Mouse (Mus musculus) lung, postnatal 4 days (tissue): ENCODE data around the gene Olfm2.
"Not testable (repeated sequence)": the region's sequence is repeated elsewhere in the genome, so short reads cannot be mapped to it uniquely, and the experiment has no call there.

Source experiments
- DNase-seq, 2 experiments: peaks; one replicate each; pipeline ENCODE4 v3.0.0; 2021

Gene Olfm2

DNA sequence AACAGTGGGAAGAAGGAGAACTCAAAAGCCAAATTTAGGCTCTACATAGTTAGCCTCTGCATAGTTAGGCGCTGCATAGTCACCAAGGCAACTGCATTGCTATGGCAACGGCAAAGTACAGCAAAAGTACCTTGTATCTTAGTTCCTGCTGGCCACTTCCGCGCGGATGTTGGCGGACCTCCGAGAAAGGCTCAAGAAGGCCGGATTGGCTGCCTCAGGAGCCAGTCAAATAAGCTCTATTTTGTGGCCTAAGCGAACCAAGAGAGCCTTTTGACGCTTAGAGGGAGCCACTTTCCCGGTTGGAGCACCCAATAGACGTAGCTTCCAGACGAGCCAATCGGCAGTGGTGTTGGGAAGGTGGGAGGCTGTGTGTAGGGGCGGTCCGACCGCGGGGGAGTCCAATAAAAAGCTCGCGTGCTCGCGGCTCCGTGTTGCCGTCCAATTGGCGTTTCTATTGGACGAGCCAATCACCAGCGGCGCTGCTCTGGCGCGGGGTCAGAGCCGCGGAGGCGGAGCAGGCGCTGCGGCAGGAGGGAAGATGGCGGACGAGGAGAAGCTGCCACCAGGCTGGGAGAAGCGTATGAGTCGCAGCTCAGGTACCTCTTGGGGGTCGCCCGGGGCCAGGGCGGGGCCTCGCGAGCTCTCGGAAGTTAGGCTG lies 94.4 kb downstream of the Olfm2 start, which contains the start of gene Pin1:
Pin1 (plus strand) TSS at position 494 of the 658 bp plus-strand sequence.
- DNase-seq, result peak; percentile 98 to 100

DNA sequence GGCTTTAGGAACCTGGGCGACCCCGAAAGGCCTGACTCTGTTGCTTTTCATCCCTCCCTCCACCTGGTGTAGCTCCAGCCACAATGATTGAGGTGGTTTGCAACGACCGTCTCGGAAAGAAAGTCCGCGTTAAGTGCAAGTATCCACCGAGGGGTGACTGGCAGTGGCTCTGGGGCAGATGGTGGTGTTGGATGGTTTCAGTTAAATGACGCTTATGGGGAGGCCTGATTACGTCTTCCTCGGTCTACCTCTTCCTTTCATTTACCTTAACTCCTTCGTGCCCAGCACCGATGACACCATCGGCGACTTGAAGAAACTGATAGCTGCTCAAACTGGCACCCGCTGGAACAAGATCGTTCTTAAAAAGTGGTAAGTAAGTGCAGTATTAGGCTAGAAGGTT lies 101.0 kb downstream of the Olfm2 start:
- peak; percentile 13 to 22 for DNase-seq

DNA sequence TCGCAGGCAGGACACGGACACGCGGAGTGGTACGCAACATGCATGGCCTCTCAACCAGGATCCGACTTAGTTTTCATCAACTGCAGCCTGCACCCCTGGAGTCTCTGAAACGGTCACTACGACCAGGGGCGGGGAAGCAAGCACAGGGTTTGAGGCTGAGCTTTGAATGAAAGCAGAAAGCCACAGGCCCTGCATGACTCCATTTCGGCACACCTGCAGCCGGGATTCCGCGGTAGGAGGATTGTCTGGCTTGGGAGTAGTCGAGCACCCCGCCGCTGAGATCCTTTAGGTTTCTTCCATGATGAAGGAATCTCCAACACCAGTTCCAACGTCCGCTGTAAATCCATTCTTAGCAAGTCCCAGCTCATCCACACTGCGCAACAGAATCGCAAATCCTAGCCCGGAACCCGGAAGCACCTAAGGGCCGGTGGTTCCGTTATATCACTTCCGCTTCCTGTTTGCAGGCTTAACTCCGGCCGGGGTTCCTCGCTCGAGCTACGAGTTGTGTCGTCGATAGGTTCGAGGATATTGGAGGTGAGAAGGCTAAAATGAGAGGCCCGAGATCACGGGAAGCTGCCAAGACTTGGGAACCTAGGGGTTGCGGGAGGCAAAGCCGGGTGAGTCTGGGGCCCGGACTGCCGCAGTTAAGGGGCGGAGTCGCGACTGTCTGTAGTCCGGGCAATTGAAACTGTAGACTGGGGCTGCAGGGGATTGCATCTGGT lies 101.6 kb downstream of the Olfm2 start, which contains the start of gene Fbxl12:
Fbxl12 (minus strand) TSS at position 408 of the 722 bp plus-strand sequence.
- peak; percentile 80 to 81 for DNase-seq

DNA sequence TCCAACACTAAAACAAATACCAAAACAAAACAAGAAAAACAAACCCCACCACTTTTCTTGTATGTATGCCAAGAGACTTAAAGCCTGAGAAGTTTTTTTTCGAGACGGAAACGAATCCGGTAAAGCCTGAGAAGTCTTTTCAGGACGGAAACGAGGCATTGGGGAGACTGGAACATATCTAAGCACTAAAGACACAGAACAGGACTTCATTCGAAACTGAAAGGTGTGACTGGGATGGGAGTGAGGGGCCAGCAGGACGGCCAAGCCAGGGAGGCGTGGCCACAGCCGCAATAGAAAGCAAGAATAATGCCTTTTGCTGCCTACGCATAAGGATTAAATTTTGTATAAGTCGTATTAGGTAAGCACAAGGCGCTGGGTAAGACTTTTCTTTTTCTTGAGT lies 102.4 kb downstream of the Olfm2 start:
- DNase-seq, result no peak

DNA sequence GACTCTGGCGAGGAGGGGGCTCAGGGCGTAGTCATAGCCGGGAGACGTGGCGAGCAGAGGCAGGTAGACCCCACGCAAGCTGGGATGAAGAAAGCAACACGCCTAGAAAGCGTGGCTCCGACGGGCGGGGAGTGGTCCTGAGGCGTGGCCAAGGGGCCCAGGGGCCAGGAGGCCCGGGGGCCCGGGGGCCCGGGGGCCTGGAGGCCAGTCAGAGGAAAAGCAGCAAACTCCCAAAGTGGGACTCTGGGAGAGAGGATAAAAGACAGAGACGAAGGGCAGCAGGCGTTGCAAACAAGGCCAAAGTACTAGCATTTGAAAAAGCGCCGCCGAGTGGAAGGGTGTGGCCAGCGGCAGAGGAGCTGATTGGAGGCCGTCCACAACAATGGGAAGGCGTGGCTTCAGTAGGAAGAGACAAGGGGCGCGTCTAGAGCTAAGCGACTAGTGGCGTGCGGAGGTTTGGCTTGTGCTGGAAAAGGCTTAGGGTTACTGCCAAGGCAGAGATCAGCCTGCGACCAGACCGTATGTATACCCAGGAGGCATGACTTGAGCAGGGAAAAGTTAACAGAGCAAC lies 103.2 kb downstream of the Olfm2 start:
- peak; percentile 92 to 93 for DNase-seq

DNA sequence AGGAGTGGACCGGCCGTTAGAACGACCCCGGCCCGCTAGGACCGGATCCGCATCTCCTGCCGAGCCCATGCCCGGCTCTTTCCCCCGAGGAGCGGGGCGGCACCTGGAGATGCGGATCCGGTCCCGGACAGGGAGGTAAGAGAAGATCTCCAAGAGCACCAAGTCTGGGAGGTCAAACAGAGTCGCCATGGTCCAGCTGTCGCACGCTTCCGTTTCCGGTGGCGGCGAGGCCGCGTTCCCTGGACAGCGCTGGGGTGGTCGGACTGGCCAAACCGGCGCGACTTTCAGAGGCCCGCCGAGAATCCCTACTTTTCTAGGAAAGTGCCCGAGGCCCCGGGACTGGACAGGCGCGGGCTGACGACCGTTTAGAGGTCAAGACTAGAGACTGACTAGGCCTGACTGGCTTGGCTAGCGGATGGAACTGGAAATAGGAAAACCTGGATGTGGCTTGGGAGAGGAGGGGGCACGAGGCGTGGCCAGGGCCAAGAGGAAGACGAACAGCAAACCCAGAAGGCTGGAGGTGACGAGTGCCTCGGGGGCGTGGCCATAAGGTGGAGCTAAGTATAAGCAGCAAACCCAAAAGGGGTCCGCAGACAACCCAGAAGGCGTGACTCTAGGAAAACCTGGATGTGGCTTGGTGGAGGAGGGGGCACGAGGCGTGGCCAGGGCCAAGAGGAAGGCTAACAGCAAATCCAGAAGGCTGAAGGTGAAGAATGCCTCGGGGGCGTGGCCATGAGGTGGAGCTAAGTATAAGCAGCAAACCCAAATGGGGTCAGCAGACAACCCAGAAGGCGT lies 103.9 kb downstream of the Olfm2 start, which contains the start of gene Ubl5:
Ubl5 (plus strand) TSS at position 778 of the 795 bp plus-strand sequence.
- peak; percentile 86 to 95 for DNase-seq

DNA sequence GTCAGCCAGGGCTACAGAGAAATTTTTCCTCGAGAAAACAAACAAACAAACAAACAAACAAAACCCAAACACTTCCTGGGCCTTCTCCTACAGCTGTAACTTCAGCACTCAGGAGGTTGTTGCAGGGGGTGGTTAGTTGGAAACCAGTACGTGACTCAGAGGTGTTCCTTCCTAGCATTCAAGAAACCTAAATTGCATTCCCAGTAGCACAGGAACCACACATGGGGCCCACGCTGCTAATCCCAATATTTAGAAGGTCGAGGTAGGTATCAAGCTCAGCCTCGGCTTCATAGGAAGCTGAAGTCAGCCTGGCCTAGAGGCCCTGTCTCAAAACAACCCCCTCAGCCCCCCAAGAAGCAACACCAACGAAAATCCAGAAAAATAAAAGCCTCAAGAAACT lies 104.6 kb downstream of the Olfm2 start:
- DNase-seq, result no peak

DNA sequence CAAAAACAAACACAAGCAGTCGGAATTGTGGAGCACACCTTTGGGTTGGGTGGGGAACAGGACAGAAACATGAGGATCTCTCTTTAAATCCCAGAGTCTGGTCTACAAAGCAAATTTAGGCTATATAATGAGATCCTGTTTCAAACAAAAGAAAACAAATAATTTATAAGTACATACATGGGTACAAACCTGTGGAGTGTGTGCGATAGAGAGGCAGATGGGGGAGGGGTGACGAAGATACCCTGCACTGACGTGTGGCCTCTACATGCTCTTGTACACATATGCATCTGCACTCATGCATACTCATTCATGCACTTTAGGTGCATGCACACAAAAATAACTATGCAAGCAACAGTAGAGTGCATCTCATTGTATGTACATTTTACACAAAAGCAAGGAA lies 106.7 kb downstream of the Olfm2 start:
- no peak for DNase-seq

DNA sequence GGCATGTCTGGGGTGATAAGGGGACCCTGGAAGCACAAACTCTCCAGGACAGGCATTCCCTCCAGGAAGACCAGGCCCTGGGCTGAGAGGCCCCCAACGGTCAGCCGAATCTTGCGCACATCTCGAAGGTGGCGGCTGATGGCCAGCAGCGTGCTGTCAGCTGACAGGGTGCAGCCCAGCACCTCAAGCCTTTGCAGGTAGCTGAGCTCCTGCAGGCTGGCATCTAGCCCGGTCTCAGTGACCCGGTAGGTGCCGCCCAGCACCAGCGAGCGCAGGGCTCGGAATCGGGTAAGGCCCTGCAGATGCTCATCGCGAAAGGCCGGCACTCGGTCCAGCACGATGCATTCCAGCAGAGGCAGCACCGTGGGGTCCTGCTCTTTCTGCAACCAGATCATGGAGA lies 107.6 kb downstream of the Olfm2 start:
- DNase-seq, result no peak

DNA sequence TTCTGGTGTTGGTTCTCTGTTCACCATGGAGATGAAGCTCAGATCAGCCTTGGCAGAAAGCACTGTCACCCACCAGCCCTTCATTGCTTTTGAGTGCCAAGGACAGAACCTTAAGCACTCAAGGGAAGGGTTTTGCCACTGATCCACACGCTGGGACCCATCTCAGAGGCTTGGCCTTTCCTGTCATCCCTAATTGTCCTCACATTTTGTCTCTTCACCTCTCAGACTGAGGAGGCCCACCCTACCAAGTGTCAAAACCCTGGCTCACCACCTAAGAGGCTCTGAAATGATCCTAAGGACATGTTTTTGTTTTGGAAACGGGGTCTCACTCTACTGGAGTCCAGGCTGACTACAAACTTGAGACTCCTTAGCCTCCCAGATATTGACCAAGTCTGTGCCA lies 109.4 kb downstream of the Olfm2 start:
- DNase-seq, result no peak

DNA sequence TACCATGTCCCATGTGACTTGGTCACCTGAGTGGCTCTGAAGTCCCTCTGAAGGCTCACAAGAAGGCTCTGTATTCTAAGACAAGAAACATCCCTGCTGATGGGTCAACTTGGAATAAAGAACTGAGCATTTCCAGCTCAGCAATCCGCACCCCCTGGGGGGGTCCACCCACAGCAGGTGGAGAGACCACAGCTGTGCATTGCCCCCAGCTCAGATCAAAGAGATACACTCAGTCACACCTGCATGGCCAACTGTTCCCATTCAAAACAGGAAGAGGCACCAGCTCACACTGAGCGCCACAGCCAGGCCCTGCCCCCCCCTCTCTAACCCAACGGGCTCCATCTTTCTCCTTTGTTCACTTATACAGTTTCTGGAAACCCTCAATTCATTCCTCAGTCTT lies 109.9 kb downstream of the Olfm2 start:
- peak; percentile 28 to 55 for DNase-seq

DNA sequence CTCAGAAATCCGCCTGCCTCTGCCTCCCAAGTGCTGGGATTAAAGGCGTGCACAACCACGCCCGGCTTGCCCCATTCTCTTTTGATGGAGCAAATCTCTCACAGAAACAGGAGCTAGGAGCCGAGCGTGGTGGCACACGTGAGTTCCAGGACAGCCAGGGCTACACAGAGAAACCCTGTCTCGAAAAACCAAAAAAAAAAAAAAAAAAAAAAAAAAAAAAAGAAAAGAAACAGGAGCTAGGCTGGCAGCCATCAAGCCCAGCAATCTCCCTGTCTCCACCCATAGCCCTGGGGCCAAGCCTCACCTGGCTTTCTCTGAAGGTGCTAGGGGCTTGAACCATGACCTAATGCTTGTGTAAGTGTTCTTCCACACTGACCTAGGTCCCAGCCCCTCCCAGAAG lies 110.5 kb downstream of the Olfm2 start:
- not testable (repeated sequence) for DNase-seq

DNA sequence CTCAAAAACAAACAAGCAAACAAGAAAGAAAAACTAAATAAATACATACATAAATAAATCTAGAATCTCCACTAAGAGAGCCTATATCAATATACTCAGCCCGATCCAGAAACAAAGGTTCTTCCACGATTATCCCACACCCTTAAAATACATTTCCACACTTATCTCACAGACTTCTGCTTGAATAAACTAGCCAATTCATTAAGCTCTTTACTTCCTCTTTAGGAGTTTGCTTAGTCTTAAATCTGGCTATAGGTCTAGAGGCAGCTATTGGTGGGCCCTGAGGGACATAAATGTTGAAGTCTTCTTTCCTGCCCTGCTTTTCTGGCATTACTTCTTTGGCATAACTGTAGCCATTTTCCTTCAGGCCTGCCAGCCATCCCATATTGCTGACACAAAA lies 114.8 kb downstream of the Olfm2 start:
- no peak for DNase-seq
